Mouse (Mus musculus) heart, embryonic 13.5 days (tissue): ENCODE measurements around the gene Eif5a2. TPM values are rescaled to one million over a fixed set of nuclear protein-coding genes. Genes with fewer than 3 reads are reported as not detected.
"Not testable (repeated sequence)": the region's sequence is repeated elsewhere in the genome, so short reads cannot be mapped to it uniquely, and the experiment has no call there.

Experiments used
- ATAC-seq: fragments of 200-750 bp; cut with Nextera tagmentation; 2 replicates; pipeline ENCODE4 v1.8.0; 2017; ENCODE audit warnings: moderate TSS enrichment; ENCODE audit not compliant: insufficient number of reproducible peaks, low FRiP score, low TSS enrichment; ENCODE audit errors: extremely low read depth
- H3K27ac ChIP-seq: fragments of 300-500 bp; sonication (generic); replicated peaks from 2 replicates; pipeline ENCODE4 v1.5.1; 2015; ENCODE audit warnings: moderate library complexity, mild to moderate bottlenecking, inconsistent platforms
- H3K27me3 ChIP-seq: fragments of 300-500 bp; sonication (generic); replicated peaks from 2 replicates; pipeline ENCODE4 v1.6.1; 2015; ENCODE audit warnings: mild to moderate bottlenecking, inconsistent platforms
- H3K36me3 ChIP-seq: fragments of 300-500 bp; sonication (generic); 2 replicates; pipeline ENCODE4 v1.6.1; 2015; ENCODE audit warnings: mild to moderate bottlenecking, inconsistent platforms
- H3K4me1 ChIP-seq: fragments of 300-500 bp; sonication (generic); 2 replicates; pipeline ENCODE4 v1.6.1; 2015; ENCODE audit warnings: inconsistent platforms
- H3K4me2 ChIP-seq: fragments of 300-500 bp; sonication (generic); 2 replicates; pipeline ENCODE4 v1.6.1; 2015; ENCODE audit warnings: inconsistent platforms, mild to moderate bottlenecking, moderate library complexity
- H3K4me3 ChIP-seq: fragments of 300-500 bp; sonication (generic); 2 replicates; pipeline ENCODE4 v1.5.1; 2015; ENCODE audit warnings: moderate library complexity, mild to moderate bottlenecking, inconsistent platforms
- H3K9ac ChIP-seq: fragments of 300-500 bp; sonication (generic); 2 replicates; pipeline ENCODE4 v1.6.1; 2015; ENCODE audit warnings: inconsistent platforms, mild to moderate bottlenecking, moderate library complexity
- H3K9me3 ChIP-seq: fragments of 300-500 bp; sonication (generic); 2 replicates; pipeline ENCODE4 v1.6.1; 2016; ENCODE audit warnings: inconsistent platforms
- WGBS: fragments of 180-500 bp; shearing (Covaris S2); methylation state at CpG from one replicate; pipeline ENCODE4 v1.1.7; 2015; ENCODE audit warnings: mixed read lengths; 5-methylcytosine and 5-hydroxymethylcytosine counted together
- polyA plus RNA-seq: library from polyadenylated mRNA; unstranded; fragments of >200 nt; fragmentation: Nextera tagmentation; extraction: Ambion mirVana; gene quantifications from 2 replicates; pipeline ENCODE4 v1.2.1, GENCODE M21; 2015

The Eif5a2 gene
- polyA plus RNA-seq, 1 experiment from 2014 or later = 9.1 TPM

DNA sequence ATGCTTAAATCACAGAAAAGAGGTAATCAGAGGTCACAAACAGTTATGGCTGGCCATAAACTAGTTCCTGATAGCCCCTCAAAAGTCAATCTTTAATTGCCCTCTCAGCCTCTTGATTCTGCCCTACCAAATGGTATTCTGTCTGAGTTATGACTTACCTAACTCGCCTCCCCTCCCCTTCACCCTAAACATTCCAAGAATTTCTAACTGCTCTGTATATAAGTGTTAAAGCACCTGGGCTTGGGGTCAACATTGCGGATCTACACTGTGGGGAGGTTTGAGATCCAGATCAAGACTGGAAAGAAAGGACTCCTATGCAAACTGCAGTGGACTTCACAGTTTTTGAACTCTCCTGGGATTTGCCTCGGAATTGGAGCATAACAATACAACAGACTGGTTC, 12.9 kb upstream of the Eif5a2 start:
- WGBS = 69% methylated on average over 3 of the region's 3 CpGs
- no peak for ATAC-seq
- no peak overlapping the region for H3K27ac ChIP-seq

DNA sequence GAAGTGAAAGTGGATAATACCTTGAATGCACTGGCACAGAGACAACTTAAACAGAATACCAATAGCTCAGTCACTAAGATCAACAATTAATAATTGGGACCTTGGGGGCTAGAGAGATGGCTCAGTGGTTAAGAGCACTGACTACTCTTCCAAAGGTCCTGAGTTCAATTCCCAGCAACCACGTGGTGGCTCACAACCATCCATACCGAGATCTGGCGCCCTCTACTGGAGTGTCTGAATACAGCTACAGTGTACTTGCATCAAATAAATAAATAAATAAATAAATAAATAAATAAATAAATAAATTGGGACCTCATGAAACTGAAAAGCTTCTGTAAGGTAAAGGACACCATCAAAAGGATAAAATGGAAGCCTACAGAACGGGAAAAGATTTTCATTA, 8.2 kb upstream of the Eif5a2 start:
- ATAC-seq, H3K4me3 ChIP-seq, H3K9ac ChIP-seq, H3K27me3 ChIP-seq, H3K36me3 ChIP-seq, H3K9me3 ChIP-seq, H3K4me2 ChIP-seq, H3K27ac ChIP-seq: not testable (repeated sequence)
- H3K4me1 ChIP-seq = peaks cover 10% of the 10 kb centered on the region; the same call in 1 of the 2 replicates
- 55% methylated on average over 4 of the region's 4 CpGs for WGBS

More for the DNA sequence above, 12.9 kb upstream of the Eif5a2 start:
- no peak overlapping the region for H3K4me3 ChIP-seq
- H3K4me1 ChIP-seq = no peaks in the 10 kb centered on the region
- H3K27me3 ChIP-seq = no peaks in the 10 kb centered on the region
- H3K9ac ChIP-seq = no peak overlapping the region
- H3K4me2 ChIP-seq = no peak overlapping the region
- no peaks in the 10 kb centered on the region for H3K9me3 ChIP-seq
- no peaks in the 10 kb centered on the region for H3K36me3 ChIP-seq

DNA sequence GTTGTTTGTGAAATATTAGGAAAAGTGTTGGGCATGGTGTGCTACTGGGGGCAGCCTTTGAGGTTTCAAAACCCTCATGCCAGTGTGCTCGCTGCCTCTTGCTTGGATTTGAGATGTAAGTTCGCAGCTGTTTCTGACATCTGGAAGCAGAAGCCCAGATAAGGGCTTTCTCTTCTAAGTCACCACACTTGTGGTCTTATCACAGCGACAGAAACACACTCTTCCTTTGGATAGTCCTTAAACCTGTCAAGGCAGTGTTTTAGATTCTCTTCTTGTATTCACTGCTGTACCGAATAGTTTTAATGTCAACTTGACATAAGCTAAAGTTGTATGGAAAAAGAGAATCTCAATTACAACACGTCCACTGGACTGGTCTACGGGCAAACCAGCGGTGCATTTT, 5.7 kb upstream of the Eif5a2 start:
- Histone ChIP-seq H3K9me3 (no peaks in the 10 kb centered on the region), H3K4me2 (peak overlapping the region; percentile 19; the same call in 1 of the 2 replicates), H3K4me1 (peaks cover 10% of the 10 kb centered on the region; the same call in 1 of the 2 replicates), H3K9ac (no peak overlapping the region), H3K27me3 (0 out of 2 replicates have a peak, but pooled peaks cover 2% of the 10 kb centered on the region), H3K4me3 (no peak overlapping the region), H3K27ac (no peak overlapping the region), H3K36me3 (no peaks in the 10 kb centered on the region)
- 41% methylated on average over 7 of the region's 7 CpGs for WGBS
- ATAC-seq = no peak

DNA sequence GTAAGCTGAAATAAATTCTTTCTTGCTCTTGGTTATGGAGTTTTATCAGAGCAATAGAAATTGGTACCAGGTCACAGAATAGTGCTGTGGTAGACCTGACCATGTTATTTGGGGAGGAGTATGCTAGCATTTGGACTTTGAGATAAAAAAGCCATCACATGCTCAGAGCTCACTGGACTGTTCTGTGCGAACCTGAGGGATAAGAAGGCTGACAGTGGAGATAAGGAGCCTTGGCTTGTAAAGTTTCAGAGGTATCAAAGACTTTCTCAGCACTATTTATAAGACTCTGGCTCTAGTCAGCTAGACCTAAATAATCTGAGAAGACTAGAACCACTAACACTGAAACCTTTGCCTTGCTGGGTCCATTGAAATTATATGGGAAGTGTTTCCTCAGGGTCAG, 5.1 kb upstream of the Eif5a2 start:
- Histone ChIP-seq H3K4me1 (peaks cover 14% of the 10 kb centered on the region; the same call in 1 of the 2 replicates), H3K4me3 (no peak overlapping the region), H3K27ac (no peak overlapping the region), H3K9ac (no peak overlapping the region), H3K9me3 (no peaks in the 10 kb centered on the region), H3K27me3 (0 out of 2 replicates have a peak, but pooled peaks cover 2% of the 10 kb centered on the region), H3K36me3 (no peaks in the 10 kb centered on the region), H3K4me2 (peak overlapping the region; percentile 19; the same call in 1 of the 2 replicates)
- WGBS = 18% methylated on average over 1 of the region's 1 CpGs
- no peak for ATAC-seq

DNA sequence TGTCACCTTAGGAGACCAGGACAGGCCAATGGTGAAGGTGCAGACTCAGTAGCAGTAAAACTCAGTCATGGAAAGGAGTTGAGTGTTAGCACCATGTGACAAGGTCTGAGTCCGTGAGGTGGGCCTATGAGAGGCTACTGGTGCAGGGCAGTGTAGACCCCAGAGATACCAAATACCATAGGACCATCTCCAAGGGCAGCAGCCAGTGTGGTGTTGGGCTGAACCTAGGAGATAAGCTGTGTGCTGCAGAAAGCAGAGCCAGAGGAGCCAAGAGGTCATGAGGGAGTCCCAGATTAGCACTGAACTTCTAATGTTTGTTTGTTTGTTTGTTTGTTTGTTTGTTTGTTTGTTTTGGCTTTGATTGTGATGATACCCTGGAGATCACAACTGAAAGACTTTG, 4.6 kb upstream of the Eif5a2 start:
- H3K4me1 ChIP-seq = peaks cover 14% of the 10 kb centered on the region; the same call in 1 of the 2 replicates
- no peak for ATAC-seq
- H3K9me3 ChIP-seq = no peaks in the 10 kb centered on the region
- WGBS = 61% methylated on average over 1 of the region's 1 CpGs
- no peak overlapping the region for H3K4me2 ChIP-seq
- H3K4me3 ChIP-seq = no peak overlapping the region
- H3K9ac ChIP-seq = no peak overlapping the region
- 0 out of 2 replicates have a peak, but pooled peaks cover 2% of the 10 kb centered on the region for H3K27me3 ChIP-seq
- no peaks in the 10 kb centered on the region for H3K36me3 ChIP-seq
- H3K27ac ChIP-seq = no peak overlapping the region; the same call in 1 of the 2 replicates

DNA sequence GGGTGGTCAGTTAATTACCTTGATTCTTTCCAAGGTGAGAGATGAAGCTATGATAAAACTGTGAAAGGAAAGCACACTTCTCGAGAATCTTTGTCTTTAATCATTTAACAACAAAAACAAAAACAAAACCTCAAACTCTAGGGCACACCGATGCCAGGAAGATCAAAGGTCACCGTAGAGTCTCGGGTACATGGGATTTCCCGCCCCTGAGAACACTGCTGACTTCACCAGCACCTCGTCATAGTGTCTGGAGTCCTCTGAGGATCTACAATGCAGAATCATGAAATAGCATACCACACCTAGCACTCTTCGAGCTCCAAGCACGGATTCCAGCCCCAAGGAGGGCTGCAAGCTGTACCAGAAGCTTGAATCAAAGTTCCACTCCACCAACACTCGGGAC, 565 bp upstream of the Eif5a2 start:
- no peak for ATAC-seq
- H3K9me3 ChIP-seq = no peaks in the 10 kb centered on the region
- WGBS = 72% methylated on average over 9 of the region's 9 CpGs

DNA sequence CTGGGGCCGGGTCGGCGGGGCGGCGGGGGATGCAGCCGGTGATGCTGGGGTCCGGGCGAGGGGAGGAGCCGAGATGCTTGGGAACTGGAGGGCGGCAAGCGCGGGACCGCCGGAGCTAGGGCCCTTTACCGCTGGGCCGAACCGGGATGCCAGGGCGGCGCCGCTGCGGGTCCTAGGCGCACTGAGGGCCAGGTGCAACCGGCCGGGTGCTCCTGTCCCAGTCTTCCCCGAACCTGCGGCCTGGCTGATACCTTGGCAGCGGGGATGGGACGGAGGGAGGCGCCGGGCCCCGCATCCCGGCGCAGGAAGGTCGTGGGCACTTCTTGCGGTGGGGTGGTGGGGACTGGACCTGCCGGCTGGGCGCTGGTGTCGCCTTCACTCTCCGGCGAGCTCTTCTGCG, 346 bp downstream of the Eif5a2 start:
- Histone ChIP-seq H3K36me3 (peaks cover 7% of the 10 kb centered on the region; the same call in 1 of the 2 replicates), H3K27me3 (0 out of 2 replicates have a peak, but pooled peaks cover 2% of the 10 kb centered on the region), H3K4me3 (peak overlapping the region; percentile 89), H3K9me3 (no peaks in the 10 kb centered on the region), H3K27ac (no peak overlapping the region), H3K4me1 (peaks cover 11% of the 10 kb centered on the region), H3K4me2 (peak overlapping the region; percentile 98), H3K9ac (peak overlapping the region; percentile 92)
- WGBS = 1% methylated on average over 41 of the region's 41 CpGs
- ATAC-seq = 0 out of 2 replicates have a peak, but pooled peaks have one; percentile 3

More for the DNA sequence above, 565 bp upstream of the Eif5a2 start:
- no peak overlapping the region for H3K27ac ChIP-seq
- H3K9ac ChIP-seq = no peak overlapping the region
- H3K36me3 ChIP-seq = peaks cover 7% of the 10 kb centered on the region; the same call in 1 of the 2 replicates
- 0 out of 2 replicates have a peak, but pooled peaks cover 2% of the 10 kb centered on the region for H3K27me3 ChIP-seq
- peak overlapping the region; percentile 89 for H3K4me3 ChIP-seq
- peak overlapping the region; percentile 98 for H3K4me2 ChIP-seq
- peaks cover 19% of the 10 kb centered on the region for H3K4me1 ChIP-seq

DNA sequence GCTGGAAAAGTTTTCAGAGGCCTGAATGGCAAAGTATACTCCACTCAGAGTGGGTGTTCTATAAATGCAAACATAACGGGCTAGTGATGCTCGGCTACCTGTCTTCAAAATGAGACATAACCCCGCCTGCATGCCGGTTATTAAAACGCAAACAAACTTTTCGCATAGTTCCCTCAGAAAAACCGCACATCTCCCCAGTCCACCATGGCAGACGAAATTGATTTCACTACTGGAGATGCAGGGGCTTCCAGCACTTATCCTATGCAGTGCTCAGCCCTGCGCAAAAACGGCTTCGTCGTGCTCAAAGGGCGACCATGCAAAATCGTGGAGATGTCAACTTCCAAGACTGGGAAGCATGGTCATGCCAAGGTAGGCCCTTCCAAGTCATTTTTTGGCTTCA, 772 bp downstream of the Eif5a2 start:
- Histone ChIP-seq H3K27ac (no peak overlapping the region), H3K9ac (peak overlapping the region; percentile 92), H3K4me3 (peak overlapping the region; percentile 89), H3K4me2 (peak overlapping the region; percentile 98), H3K36me3 (peaks cover 7% of the 10 kb centered on the region; the same call in 1 of the 2 replicates), H3K9me3 (no peaks in the 10 kb centered on the region), H3K27me3 (0 out of 2 replicates have a peak, but pooled peaks cover 2% of the 10 kb centered on the region), H3K4me1 (peaks cover 11% of the 10 kb centered on the region)
- 21% methylated on average over 14 of the region's 14 CpGs for WGBS
- ATAC-seq = no peak

DNA sequence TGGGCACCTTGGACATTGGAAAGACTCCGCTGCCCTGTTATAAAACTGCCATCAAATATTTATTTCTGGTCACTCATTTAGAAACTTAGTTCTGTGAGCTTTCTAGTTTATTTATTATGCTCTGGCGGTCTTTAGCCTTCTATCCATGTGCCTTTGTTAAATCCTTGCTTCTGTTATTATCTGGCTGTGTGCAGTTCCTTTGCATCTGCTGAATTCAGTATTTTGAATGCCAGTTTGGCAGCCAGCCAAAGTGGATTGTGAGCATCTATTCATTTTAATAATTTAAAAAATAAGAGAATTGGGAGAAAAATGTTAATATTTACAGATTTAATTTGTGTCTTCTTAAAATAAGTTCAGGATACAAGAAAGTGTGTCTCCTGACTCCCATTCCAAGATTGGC, 3.1 kb downstream of the Eif5a2 start:
- WGBS = 88% methylated on average over 2 of the region's 2 CpGs
- Histone ChIP-seq H3K36me3 (peaks cover 7% of the 10 kb centered on the region; the same call in 1 of the 2 replicates), H3K4me2 (no peak overlapping the region), H3K4me3 (no peak overlapping the region), H3K27ac (no peak overlapping the region), H3K4me1 (peaks cover 11% of the 10 kb centered on the region), H3K27me3 (0 out of 2 replicates have a peak, but pooled peaks cover 2% of the 10 kb centered on the region), H3K9ac (no peak overlapping the region), H3K9me3 (no peaks in the 10 kb centered on the region)
- no peak for ATAC-seq

DNA sequence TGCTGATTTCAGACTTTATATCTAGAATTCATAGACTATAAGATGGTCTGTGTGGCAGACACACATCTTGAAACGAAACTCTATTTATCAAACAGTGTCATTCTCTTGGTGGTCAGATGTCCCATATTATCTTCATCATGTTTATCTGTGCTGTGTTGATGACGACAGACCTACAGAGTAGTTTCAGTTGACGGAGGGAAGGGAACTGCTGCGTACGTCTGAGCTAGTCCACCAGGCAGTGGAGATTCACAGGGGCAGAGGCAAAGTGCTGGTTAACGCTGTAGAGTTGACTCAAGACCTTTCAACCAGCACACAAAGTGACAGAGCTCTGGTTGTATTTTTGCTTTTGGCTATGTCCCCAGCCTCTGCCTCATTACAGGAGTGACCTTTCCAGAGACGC, 13.8 kb downstream of the Eif5a2 start:
- H3K9ac ChIP-seq = no peak overlapping the region
- H3K27ac ChIP-seq = no peak overlapping the region
- H3K9me3 ChIP-seq = no peaks in the 10 kb centered on the region
- no peak overlapping the region for H3K4me2 ChIP-seq
- no peak overlapping the region for H3K4me3 ChIP-seq
- 75% methylated on average over 7 of the region's 7 CpGs for WGBS
- H3K36me3 ChIP-seq = peaks cover 6% of the 10 kb centered on the region; the same call in 1 of the 2 replicates
- H3K27me3 ChIP-seq = no peaks in the 10 kb centered on the region
- no peak for ATAC-seq
- no peaks in the 10 kb centered on the region for H3K4me1 ChIP-seq

DNA sequence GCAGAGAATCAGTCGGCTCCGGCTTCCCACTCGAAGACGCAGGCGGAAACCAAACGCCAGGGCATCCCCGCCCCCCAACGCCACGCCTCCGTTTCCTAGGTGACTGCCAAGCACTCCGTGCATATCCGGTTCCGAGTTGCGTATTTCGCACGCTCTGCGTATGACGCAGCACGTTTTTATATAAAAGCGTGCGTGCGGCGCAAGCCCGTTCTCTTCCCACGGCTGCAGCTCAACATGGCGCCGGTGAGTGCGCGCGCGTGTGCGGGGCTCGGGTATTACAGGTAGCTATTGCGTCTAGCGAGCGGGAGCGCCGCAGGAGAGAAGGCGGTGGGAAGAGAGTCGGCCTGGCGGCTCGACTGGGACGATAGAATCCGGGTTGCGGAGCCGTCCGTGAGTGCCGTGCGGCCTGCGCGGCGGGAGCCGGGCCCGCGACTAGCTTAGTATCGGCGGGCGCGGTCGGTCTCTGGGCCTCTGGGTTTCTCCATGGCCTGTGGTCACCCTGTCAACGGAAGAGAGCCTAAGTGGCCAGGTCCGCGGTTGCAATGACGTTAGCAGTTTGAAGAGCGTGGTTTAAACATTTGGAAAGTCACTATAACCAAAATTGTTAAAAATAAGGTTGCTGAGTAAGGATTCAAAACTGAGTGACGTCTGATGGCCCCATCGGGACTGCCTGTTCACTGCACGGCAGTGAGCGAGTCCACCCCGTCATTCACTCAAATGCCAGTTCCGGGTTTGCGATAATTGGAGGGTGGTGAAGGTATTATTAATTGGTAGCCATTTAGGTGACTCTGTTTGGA, 24.4 kb downstream of the Eif5a2 start, which contains the start of gene Rpl22l1:
Gene Rpl22l1 (plus strand): TSS at position 136 of the 797 bp plus-strand sequence.
- no peaks in the 10 kb centered on the region for H3K27me3 ChIP-seq

More for the DNA sequence above, 24.4 kb downstream of the Eif5a2 start, which contains the start of gene Rpl22l1:
- peaks cover 16% of the 10 kb centered on the region for H3K4me1 ChIP-seq
- peak within 1 kb of the TSS; percentile 98 for H3K9ac ChIP-seq
- WGBS = under 1% methylated on average over 72 of the region's 72 CpGs
- peak within 1 kb of the TSS; percentile 75 for H3K4me2 ChIP-seq
- H3K4me3 ChIP-seq = peak within 1 kb of the TSS; percentile 93
- peak; percentile 96 for ATAC-seq
- no peaks in the 10 kb centered on the region for H3K9me3 ChIP-seq
- H3K27ac ChIP-seq = peak within 1 kb of the TSS; percentile 85
- peaks cover 24% of the 10 kb centered on the region for H3K36me3 ChIP-seq
